Mouse (Mus musculus) kidney, embryonic 16.5 days (tissue): ENCODE measurements at regions not wholly inside any gene's neighbourhood (a gene's known extent, or its start where the extent isn't known, plus 50 kb on each side); places are given as distances from the start of the nearest gene placed in this dataset.

Experiments
- ATAC-seq: fragments of 200-750 bp; cut with Nextera tagmentation; 2 replicates; pipeline ENCODE4 v1.8.0; 2017; ENCODE audit warnings: moderate TSS enrichment; ENCODE audit not compliant: low FRiP score, low TSS enrichment
- H3K27ac ChIP-seq: fragments of 300-500 bp; sonication (generic); 2 replicates; pipeline ENCODE4 v1.5.1; 2014; ENCODE audit warnings: low read length
- H3K27me3 ChIP-seq: fragments of 300-500 bp; sonication (generic); 2 replicates; pipeline ENCODE4 v1.6.1; 2014; ENCODE audit warnings: low read length, control low read depth, mixed read lengths; ENCODE audit not compliant: insufficient read depth
- H3K36me3 ChIP-seq: fragments of 300-500 bp; sonication (generic); 2 replicates; pipeline ENCODE4 v1.6.1; 2014; ENCODE audit warnings: low read length, control low read depth, mixed read lengths; ENCODE audit not compliant: insufficient read depth
- H3K4me1 ChIP-seq: fragments of 300-500 bp; sonication (generic); 2 replicates; pipeline ENCODE4 v1.6.1; 2014; ENCODE audit warnings: low read length, control low read depth, mixed read lengths; ENCODE audit not compliant: insufficient read depth
- H3K4me2 ChIP-seq: fragments of 300-500 bp; sonication (generic); replicated peaks from 2 replicates; pipeline ENCODE4 v1.6.1; 2014; ENCODE audit warnings: low read depth, low read length
- H3K4me3 ChIP-seq: fragments of 300-500 bp; sonication (generic); 2 replicates; pipeline ENCODE4 v1.5.1; 2014; ENCODE audit warnings: mild to moderate bottlenecking, low read length
- H3K9ac ChIP-seq: fragments of 300-500 bp; sonication (generic); replicated peaks from 2 replicates; pipeline ENCODE4 v1.6.1; 2014; ENCODE audit warnings: low read length
- H3K9me3 ChIP-seq: fragments of 300-500 bp; sonication (generic); 2 replicates; pipeline ENCODE4 v1.6.1; 2016; ENCODE audit warnings: low read length, control low read depth
- WGBS: fragments of 180-500 bp; shearing (Covaris S2); extraction: QIAGEN DNeasy Blood & Tissue Kit; methylation state at CpG from one replicate; pipeline ENCODE4 v1.1.7; 2014; 5-methylcytosine and 5-hydroxymethylcytosine counted together

GRCm38 (mm10) chr8:8867924-8868323, 177.6 kb upstream of the Arglu1 start:
- Histone ChIP-seq H3K36me3 (no peaks in the 10 kb centered on the region), H3K27me3 (no peaks in the 10 kb centered on the region), H3K9me3 (no peaks in the 10 kb centered on the region), H3K27ac (no peak overlapping the region), H3K4me2 (no peak overlapping the region), H3K9ac (0 out of 2 replicates have a peak overlapping the region, but pooled peaks have one; percentile 11), H3K4me1 (peaks cover 18% of the 10 kb centered on the region), H3K4me3 (no peak overlapping the region)
- ATAC-seq = no peak
- WGBS = 68% methylated on average over 8 of the region's 8 CpGs

GRCm38 (mm10) chr8:8867126-8867777, 176.9 kb upstream of the Arglu1 start:
- 15% methylated on average over 9 of the region's 9 CpGs for WGBS
- Histone ChIP-seq H3K27me3 (no peaks in the 10 kb centered on the region), H3K27ac (no peak overlapping the region), H3K9ac (no peak overlapping the region), H3K4me1 (peaks cover 18% of the 10 kb centered on the region), H3K9me3 (no peaks in the 10 kb centered on the region), H3K36me3 (no peaks in the 10 kb centered on the region), H3K4me3 (no peak overlapping the region), H3K4me2 (peak overlapping the region; percentile 31; the same call in 1 of the 2 replicates)
- ATAC-seq = 0 out of 2 replicates have a peak, but pooled peaks have one; percentile 37

GRCm38 (mm10) chr8:8862767-8863166, 172.4 kb upstream of the Arglu1 start:
- Histone ChIP-seq H3K9me3 (no peaks in the 10 kb centered on the region), H3K36me3 (no peaks in the 10 kb centered on the region), H3K4me3 (no peak overlapping the region), H3K9ac (no peak overlapping the region), H3K27me3 (no peaks in the 10 kb centered on the region), H3K4me2 (no peak overlapping the region), H3K27ac (no peak overlapping the region), H3K4me1 (peaks cover 15% of the 10 kb centered on the region)
- ATAC-seq = no peak
- WGBS = 84% methylated on average over 6 of the region's 6 CpGs

DNA sequence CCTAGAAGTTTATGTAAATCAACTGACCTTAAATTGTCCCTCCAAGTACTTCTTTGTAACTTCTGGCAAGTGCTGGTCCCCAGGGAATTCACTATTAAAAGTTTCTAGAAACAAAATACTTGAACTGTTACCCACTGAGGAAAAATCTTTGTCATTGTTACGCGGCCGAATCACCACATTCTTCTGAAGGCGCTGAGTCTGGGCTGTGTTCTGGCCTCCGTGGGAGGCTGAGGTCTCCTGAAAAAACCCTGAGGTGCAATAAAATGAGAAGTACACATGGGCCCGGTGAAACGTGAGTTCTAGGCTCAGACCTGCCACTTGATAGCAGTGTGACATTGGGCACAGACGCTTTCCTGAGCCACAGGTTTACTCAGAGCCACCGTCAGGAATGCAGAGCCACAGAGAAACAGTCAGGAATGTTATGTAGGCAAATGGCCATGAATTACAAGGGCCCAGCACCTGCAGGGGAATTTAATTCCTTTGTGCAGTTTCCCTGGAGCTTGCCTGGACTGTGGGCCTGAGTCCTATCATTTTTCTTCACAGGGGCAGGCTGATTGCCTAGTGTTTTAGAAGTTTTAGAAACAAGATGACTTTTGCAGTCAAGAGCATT, 171.1 kb upstream of the Arglu1 start:
- Histone ChIP-seq H3K4me2 (no peak overlapping the region), H3K9ac (no peak overlapping the region), H3K9me3 (no peaks in the 10 kb centered on the region), H3K27ac (no peak overlapping the region), H3K4me3 (no peak overlapping the region), H3K36me3 (no peaks in the 10 kb centered on the region), H3K4me1 (peaks cover 5% of the 10 kb centered on the region; the same call in 1 of the 2 replicates), H3K27me3 (no peaks in the 10 kb centered on the region; the same call in 1 of the 2 replicates)
- 44% methylated on average over 9 of the region's 9 CpGs for WGBS
- no peak for ATAC-seq

GRCm38 (mm10) chr8:8858636-8859035, 168.3 kb upstream of the Arglu1 start:
- no peak overlapping the region for H3K9ac ChIP-seq
- H3K27ac ChIP-seq = no peak overlapping the region
- H3K9me3 ChIP-seq = no peaks in the 10 kb centered on the region
- no peaks in the 10 kb centered on the region for H3K36me3 ChIP-seq
- 15% methylated on average over 3 of the region's 3 CpGs for WGBS
- no peaks in the 10 kb centered on the region; the same call in 1 of the 2 replicates for H3K27me3 ChIP-seq
- no peak overlapping the region for H3K4me3 ChIP-seq
- peak; percentile 27; the same call in 1 of the 2 replicates for ATAC-seq
- H3K4me2 ChIP-seq = no peak overlapping the region
- peaks cover 5% of the 10 kb centered on the region; the same call in 1 of the 2 replicates for H3K4me1 ChIP-seq

GRCm38 (mm10) chr8:8852656-8853366, 162.5 kb upstream of the Arglu1 start:
- Histone ChIP-seq H3K4me1 (peaks cover 3% of the 10 kb centered on the region; the same call in 1 of the 2 replicates), H3K4me3 (no peak overlapping the region), H3K9ac (no peak overlapping the region), H3K27ac (no peak overlapping the region), H3K9me3 (no peaks in the 10 kb centered on the region), H3K4me2 (no peak overlapping the region), H3K36me3 (no peaks in the 10 kb centered on the region), H3K27me3 (no peaks in the 10 kb centered on the region; the same call in 1 of the 2 replicates)
- WGBS = 25% methylated on average over 7 of the region's 7 CpGs
- no peak for ATAC-seq

GRCm38 (mm10) chr8:8851271-8851670, 160.9 kb upstream of the Arglu1 start:
- H3K36me3 ChIP-seq = no peaks in the 10 kb centered on the region
- no peaks in the 10 kb centered on the region for H3K27me3 ChIP-seq
- H3K9me3 ChIP-seq = no peaks in the 10 kb centered on the region
- H3K4me3 ChIP-seq = no peak overlapping the region
- H3K27ac ChIP-seq = no peak overlapping the region
- 58% methylated on average over 4 of the region's 4 CpGs for WGBS
- no peak overlapping the region for H3K9ac ChIP-seq
- H3K4me1 ChIP-seq = peaks cover 3% of the 10 kb centered on the region; the same call in 1 of the 2 replicates
- ATAC-seq = no peak
- H3K4me2 ChIP-seq = no peak overlapping the region

DNA sequence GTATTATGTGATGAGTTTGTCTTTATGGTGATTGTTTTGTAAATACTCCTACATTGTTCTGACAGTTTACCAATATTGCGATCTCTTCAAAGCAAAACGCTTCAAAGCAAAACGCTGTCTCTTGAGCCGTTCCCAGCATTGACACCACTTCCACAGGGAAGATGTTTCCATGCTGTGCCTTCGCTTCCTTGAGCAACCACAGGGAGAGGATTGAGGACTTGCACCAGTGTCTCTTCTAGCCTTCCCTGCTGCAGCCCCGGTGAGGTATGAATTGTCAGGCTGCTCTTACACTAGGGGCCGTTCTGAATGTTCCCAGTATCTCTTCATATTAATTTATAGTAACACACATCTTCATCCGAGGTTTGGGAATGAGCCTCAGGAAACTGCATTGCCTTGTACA, 160.4 kb upstream of the Arglu1 start:
- no peaks in the 10 kb centered on the region for H3K27me3 ChIP-seq
- no peak overlapping the region for H3K27ac ChIP-seq
- ATAC-seq = no peak
- no peaks in the 10 kb centered on the region for H3K36me3 ChIP-seq
- no peak overlapping the region for H3K4me2 ChIP-seq
- H3K9me3 ChIP-seq = no peaks in the 10 kb centered on the region
- H3K4me3 ChIP-seq = no peak overlapping the region
- H3K9ac ChIP-seq = no peak overlapping the region
- WGBS = 25% methylated on average over 8 of the region's 8 CpGs
- peaks cover 3% of the 10 kb centered on the region for H3K4me1 ChIP-seq

- H3K9me3 ChIP-seq = no peaks in the 10 kb centered on the region
- WGBS = 79% methylated on average over 10 of the region's 10 CpGs
- no peak for ATAC-seq
- H3K4me1 ChIP-seq = peaks cover 3% of the 10 kb centered on the region
- no peak overlapping the region for H3K27ac ChIP-seq
- H3K4me3 ChIP-seq = no peak overlapping the region
- H3K4me2 ChIP-seq = no peak overlapping the region
- H3K36me3 ChIP-seq = no peaks in the 10 kb centered on the region
- no peak overlapping the region for H3K9ac ChIP-seq
- no peaks in the 10 kb centered on the region for H3K27me3 ChIP-seq
These were observed 157.3 kb upstream of the Arglu1 start for GRCm38 (mm10) chr8:8847579-8847978.
